Mouse (Mus musculus) cerebellum, postnatal 25 days (tissue): ENCODE measurements at regions not wholly inside any gene's neighbourhood (a gene's known extent, or its start where the extent isn't known, plus 50 kb on each side); places are given as distances from the start of the nearest gene placed in this dataset.

Experiments
- DNase-seq, 2 experiments: peaks; one replicate each; pipeline ENCODE4 v3.0.0; 2021; ENCODE audit warnings: mixed read lengths in 2 of 2

- DNase-seq, result peak; percentile 22 to 27
Observed at GRCm38 (mm10) chr2:61453490-61454281, 124.7 kb upstream of the Tank start.

- DNase-seq, result no peak
Observed at GRCm38 (mm10) chr2:61452581-61452980, 125.8 kb upstream of the Tank start.

DNA sequence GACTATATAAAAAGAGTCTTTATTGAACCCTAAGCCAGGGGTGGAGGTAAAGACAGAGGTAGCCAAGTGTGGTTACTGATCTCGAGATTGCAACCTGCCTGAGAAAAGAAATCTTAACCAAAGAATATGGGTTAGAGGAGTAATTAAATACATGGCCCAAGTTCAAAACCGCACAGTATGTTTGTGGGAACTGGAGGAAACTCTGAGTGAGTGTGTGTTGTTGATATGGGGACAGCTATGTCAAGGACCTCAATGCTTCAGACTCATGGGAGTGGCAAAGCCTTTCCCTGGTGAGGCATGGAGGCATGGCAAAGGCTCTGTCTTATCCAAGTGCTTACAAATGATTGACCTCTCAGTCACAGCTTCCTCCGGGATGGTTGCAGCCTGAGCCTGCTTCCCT, 127.7 kb upstream of the Tank start:
- no peak for DNase-seq

- no peak for DNase-seq
Observed at GRCm38 (mm10) chr2:61436591-61436990, 141.8 kb upstream of the Tank start.

DNA sequence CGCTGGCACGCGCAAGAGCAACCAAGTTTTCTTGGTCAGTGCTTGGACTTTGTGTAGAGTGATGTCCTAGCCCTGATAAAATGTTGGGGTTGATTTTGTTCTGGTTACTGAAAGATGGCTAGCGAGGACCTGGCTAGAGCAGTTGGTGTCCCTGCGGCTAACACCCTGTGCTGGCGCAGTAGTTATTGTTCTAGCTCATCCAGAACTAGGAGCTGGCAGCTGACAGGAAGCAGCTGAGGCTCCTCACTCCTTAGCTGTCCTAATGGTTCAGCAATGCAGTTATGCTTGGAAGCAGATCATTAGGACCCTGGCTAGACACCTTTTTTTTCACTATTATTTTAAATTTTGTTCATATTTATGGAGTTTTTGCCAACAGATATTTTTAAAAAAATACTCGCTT, 170.5 kb upstream of the Tank start:
- DNase-seq, result no peak

- no peak for DNase-seq
Observed at GRCm38 (mm10) chr2:61406104-61406751, 172.2 kb upstream of the Tank start.

- DNase-seq, result no peak
Observed at GRCm38 (mm10) chr2:61405261-61405660, 173.1 kb upstream of the Tank start.

- DNase-seq, result no peak
Observed at GRCm38 (mm10) chr2:61402588-61403487, 175.5 kb upstream of the Tank start.

DNA sequence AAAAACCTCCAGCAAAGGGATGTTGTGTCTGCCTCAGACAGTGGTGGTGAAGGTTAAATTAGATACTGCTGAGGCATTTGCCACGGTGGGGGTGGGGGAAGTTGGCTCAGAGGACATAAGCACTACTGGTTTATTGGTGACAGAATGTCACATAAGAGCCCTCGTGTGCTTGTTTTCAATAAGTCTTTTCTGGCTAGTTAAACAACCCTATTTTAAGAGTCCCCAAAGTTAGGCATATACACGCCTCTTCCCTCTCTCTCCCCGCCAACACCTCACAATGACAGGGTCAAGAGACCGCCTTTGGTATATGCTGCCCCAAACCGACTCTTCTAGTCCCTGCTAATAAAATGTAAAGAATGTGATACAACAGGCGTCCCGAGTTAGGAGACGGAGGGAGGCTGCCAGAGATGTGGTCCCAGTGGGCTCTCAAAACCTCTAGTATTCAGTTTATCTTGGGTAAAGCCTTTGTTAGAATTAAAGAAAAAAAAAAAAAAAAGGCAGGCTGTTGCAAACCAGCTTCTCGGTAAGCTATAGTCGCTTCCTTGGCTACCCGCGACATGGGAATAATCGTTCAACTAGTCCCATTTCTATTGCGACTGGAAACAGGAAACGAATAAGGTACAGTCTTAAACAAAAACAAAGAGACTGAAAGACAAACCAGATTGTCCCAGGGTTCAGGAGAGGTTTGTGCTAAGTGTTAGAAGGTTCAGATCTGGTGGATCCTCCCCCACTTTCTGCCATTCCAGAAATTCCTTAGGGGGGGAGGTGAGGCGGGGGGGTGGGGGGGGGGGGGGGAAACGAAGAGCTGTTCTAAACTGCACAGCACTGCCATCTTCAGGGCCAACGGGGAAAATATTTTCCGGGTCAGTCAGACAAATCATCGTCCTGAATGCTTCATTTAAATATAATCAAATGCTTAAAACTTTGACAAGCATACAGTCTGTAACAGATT, 176.5 kb upstream of the Tank start:
- DNase-seq, result peak; percentile 66 to 83

DNA sequence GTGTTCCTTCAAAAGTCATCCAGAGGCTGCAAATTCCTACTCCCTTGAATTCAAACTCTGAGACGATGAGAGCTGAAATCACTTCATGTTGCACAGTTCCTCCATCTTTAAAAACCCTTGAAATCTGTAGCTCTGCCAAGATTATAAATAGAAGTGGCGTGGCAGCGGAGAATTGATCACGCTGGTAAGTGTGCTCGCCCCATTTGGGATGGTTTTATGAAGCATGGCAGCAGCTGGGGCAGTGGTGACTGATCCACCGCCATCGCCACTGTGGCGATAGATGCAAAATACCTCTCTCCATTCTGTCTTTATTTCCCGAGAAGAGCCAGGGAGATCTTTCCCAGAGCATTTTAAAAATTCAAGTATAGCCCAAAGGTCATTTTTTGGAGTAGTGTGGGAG, 179.8 kb upstream of the Tank start:
- no peak for DNase-seq

DNA sequence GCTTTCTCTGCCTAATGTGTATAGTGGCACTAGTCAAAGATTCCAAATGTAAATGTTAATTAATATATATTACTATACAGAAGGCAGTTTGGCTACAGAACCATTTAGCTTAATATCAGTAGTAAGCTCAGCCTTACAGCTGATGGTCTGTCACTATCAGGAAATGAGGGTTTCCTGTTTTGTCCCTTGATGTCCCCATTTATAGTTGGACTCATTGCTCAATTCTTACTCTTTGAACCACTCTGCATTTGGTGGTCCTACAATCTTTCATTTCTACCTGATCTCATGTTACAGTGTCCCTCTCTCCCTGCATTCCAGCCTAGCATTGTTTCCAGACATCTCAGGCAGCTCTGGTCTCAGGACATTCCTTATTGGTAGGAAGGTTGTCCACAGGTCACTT, 188.8 kb upstream of the Tank start:
- no peak for DNase-seq

GRCm38 (mm10) chr2:61389207-61389606, 189.2 kb upstream of the Tank start:
- DNase-seq, result no peak

DNA sequence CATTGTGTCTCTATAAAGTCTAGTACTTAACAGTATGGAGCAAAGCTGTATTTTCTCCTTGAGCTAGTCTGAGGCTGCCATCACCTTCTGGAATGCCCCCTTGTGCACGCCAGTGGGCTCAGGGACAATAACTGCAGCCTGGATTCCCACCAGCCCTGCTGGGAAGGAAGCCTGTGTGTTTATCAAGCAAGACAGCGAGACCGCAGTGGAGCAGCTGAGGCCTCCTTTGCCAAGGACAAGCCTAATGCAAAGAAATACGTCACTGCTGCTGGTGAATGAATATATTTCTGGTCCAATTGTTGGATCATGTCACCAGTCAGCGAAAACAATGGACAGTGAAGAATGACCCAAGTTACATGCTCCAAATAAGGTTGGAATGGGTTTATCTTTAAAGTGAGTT, 190.8 kb upstream of the Tank start:
- DNase-seq, result no peak

GRCm38 (mm10) chr2:61386966-61387365, 191.4 kb upstream of the Tank start:
- no peak for DNase-seq

DNA sequence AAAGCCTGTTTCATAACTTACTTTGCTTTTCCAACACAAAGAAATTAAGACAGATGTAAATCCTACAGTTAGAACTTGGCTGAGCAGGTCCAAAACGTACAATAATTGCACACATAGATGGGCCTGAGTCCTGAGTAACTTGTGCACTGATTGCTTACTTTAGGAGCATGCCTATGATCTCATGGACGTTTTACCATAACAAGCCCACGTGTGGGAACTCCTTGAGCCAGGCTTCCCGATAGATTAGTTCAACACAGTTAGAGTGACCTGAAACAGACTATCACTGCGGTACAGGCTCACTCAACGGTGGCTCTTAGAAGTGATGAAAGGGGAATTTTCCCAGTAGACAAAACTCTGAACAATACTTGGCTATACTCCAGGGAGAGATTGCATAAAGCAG, 193.9 kb upstream of the Tank start:
- no peak for DNase-seq

DNA sequence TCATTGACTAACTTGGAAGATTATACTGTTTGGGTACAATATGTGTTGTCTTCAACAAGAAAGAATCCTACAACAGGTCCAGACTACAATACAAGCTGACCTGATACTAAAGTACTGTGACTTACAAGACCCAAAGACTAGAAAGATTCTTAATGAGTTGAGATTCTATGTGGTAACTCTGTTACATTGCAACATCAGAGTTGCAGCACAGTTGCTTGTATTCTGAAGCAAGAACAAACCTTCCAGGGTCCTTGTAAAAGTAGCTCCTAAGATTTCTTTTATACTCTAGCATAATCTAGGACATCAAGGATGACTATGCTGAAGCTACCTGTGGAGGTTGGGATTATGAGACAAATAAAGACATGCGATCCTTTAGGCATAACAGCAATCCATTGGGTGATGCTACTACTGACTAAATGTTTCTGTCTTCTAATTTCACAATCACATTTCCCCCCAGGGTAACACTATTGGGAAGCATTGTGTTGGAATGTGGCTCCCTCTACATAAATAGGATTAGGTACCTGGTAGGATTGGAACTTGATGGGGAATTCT, 194.6 kb upstream of the Tank start:
- DNase-seq, result no peak

DNA sequence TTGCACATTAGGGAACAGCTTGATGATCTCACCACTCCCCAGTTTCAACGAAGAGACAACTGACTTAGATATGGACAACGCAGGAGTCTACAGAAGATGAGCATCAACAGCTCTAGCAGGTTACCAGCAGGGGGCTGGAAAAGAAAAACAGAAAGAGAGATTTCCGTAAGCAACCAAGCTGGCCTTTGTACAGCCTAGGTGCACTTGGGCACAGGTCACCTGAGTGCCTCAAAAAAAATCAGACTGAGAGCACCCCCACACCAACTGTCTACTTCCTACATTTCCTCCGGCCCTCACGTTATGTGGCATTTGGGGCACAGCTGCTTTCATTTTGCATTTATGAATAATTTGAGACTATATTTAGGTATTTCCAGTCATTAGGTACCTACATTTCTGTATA, 199.3 kb upstream of the Tank start:
- peak in 1 of 2 experiments; percentile 2 for DNase-seq

- DNase-seq, result no peak
Observed at GRCm38 (mm10) chr2:61378297-61378696, 200.1 kb upstream of the Tank start.

GRCm38 (mm10) chr2:61377756-61378155, 200.6 kb upstream of the Tank start:
- no peak for DNase-seq

DNA sequence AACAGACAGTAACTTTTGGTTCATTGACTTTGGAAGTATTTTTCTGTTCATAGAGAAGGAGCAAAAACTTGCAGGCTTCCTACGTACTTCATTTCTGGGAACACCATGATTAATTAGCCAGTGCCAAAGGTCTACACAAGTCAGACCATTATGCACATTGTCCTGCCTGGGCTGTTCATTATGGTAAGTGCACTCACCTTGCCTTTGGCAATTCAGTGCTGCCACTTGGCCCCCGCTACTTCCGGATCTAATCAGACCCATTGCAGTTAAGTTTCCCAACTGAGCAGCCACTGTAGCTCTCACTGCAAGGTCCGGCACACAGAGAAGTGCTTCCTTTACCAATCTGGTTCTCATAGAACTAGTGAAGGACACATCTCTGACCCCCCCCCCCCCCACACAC, 215.8 kb upstream of the Tank start:
- DNase-seq, result no peak

DNA sequence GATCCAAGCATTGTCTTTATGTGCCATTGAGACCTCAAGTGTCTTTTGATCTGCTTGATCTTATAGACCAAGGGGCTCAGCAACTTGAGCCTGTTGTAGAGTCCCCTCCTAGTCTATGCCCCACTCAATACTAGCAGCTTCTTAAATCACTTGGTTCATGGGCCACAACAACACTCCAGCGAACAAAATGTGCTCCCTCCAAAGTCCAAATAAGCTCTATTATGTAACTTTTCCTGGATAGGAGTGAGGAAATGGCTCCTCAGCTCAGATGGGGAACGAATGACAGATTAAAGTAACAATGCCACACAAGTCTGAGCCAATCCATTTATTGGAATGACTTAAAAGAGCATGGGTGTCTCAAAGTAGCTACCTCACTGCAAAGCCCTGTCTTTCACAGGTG, 217.0 kb upstream of the Tank start:
- DNase-seq, result no peak

DNA sequence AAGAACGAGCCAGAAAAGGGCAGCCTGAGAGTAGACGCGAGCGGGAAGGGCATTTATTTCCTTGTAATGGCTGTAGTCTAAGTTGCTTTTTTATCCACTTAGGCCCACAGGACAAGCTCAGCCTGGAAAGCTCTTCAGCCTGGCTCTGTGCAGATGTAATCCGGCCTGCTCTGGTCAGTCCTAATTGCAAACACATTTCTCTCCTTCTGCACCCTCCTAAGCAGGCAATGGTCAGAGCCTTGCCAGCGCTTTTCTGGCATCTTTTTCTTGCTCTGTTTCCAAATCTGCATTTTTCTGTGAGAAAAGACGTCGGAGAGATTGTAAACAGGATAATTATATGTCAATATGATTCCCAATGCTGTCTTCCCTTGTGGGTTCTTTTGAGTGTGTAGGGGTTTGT, 224.3 kb upstream of the Tank start:
- no peak for DNase-seq
